Mouse (Mus musculus) midbrain, postnatal 0 days (tissue): ENCODE data around the gene Zbed3. TPM values are rescaled to one million over a fixed set of nuclear protein-coding genes. Genes with fewer than 3 reads are reported as not detected.

Source experiments
- ATAC-seq: fragments of 200-750 bp; cut with Nextera tagmentation; 2 replicates; pipeline ENCODE4 v1.8.0; 2017; ENCODE audit warnings: moderate number of reproducible peaks, mild to moderate bottlenecking, moderate TSS enrichment, moderate library complexity; ENCODE audit not compliant: low FRiP score
- DNase-seq: peaks from one replicate; pipeline ENCODE4 v3.0.0-alpha.2; 2015; ENCODE audit warnings: low spot score
- H3K27ac ChIP-seq: fragments of 300-500 bp; sonication (generic); 2 replicates; pipeline ENCODE4 v1.5.1; 2014; ENCODE audit warnings: low read depth, mild to moderate bottlenecking, low read length, mixed read lengths
- H3K27me3 ChIP-seq: fragments of 300-500 bp; sonication (generic); 2 replicates; pipeline ENCODE4 v1.6.1; 2014; ENCODE audit warnings: low read length, control low read depth, mixed read lengths; ENCODE audit not compliant: insufficient read depth
- H3K36me3 ChIP-seq: fragments of 300-500 bp; sonication (generic); 2 replicates; pipeline ENCODE4 v1.6.1; 2014; ENCODE audit warnings: low read length, control low read depth, mixed read lengths; ENCODE audit not compliant: insufficient read depth
- H3K4me1 ChIP-seq: fragments of 300-500 bp; sonication (generic); 2 replicates; pipeline ENCODE4 v1.6.1; 2014; ENCODE audit warnings: mild to moderate bottlenecking, control low read depth, antibody characterized with exemption, low read length, mixed read lengths; ENCODE audit not compliant: insufficient read depth
- H3K4me2 ChIP-seq: fragments of 300-500 bp; sonication (generic); 2 replicates; pipeline ENCODE4 v1.6.1; 2014; ENCODE audit warnings: low read depth, mild to moderate bottlenecking, low read length, mixed read lengths; ENCODE audit not compliant: poor library complexity, severe bottlenecking
- H3K4me3 ChIP-seq: fragments of 300-500 bp; sonication (generic); 2 replicates; pipeline ENCODE4 v1.5.1; 2014; ENCODE audit warnings: low read depth, mild to moderate bottlenecking, low read length, moderate library complexity
- H3K9ac ChIP-seq: fragments of 300-500 bp; sonication (generic); replicated peaks from 2 replicates; pipeline ENCODE4 v1.6.1; 2014; ENCODE audit warnings: mild to moderate bottlenecking, low read length, moderate library complexity, mixed read lengths; ENCODE audit not compliant: poor library complexity, severe bottlenecking
- H3K9me3 ChIP-seq: fragments of 300-500 bp; sonication (generic); 2 replicates; pipeline ENCODE4 v1.6.1; 2016; ENCODE audit warnings: low read length, control low read depth
- CTCF ChIP-seq: IDR thresholded peaks from 2 replicates; pipeline ENCODE4 v1.5.1; 2016; ENCODE audit warnings: antibody characterized with exemption, mild to moderate bottlenecking
- WGBS: fragments of 180-500 bp; shearing (Covaris S2); extraction: QIAGEN DNeasy Blood & Tissue Kit; methylation state at CpG from one replicate; pipeline ENCODE4 v1.1.7; 2014; 5-methylcytosine and 5-hydroxymethylcytosine counted together
- polyA plus RNA-seq: library from polyadenylated mRNA; unstranded; fragments of >200 nt; fragmentation: Nextera tagmentation; extraction: Ambion mirVana; gene quantifications from 2 replicates; pipeline ENCODE4 v1.2.1, GENCODE M21; 2015
- total RNA-seq: library from RNA; depleted of rRNA; stranded (reverse); fragments of >200 nt; gene quantifications from 2 replicates; pipeline ENCODE4 v1.2.3, GENCODE M21; 2014; rRNA removed

Zbed3 gene
- 17.7 and 23.8 TPM in 2 replicates for total RNA-seq
- 26.6 and 31.5 TPM in 2 replicates for polyA plus RNA-seq

DNA sequence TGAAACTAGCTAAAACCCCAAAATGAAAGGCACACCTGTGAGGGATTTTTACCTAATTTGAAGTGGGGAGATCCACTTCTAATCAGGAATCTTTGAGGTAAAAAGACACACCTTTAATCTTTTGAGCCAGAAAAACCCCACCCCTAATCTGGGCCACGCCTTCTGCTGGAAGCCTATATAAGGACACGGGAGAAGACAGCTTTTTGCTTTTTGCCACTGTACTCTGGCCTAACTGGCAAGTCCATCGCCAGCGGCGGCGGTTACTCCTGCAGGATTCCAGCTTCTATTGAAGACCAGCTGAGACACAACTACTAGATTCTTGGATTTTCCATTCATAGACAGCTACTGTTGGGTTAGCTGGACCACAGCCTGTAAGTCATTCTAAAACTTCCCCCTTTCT, at the start of gene Zbed3:
Gene Zbed3, plus strand, starts transcription at position 213 of the 400 bp plus-strand sequence.
- peak within 1 kb of the TSS; percentile 82 for H3K4me2 ChIP-seq
- H3K4me3 ChIP-seq = peak within 1 kb of the TSS; percentile 88
- peak within 1 kb of the TSS; percentile 98 for H3K27ac ChIP-seq
- TF ChIP-seq CTCF = no peak
- no peaks in the 10 kb centered on the region for H3K9me3 ChIP-seq
- no peak for DNase-seq
- peak within 1 kb of the TSS; percentile 100 for H3K9ac ChIP-seq
- 93% methylated on average over 6 of the region's 6 CpGs for WGBS
- H3K27me3 ChIP-seq = no peaks in the 10 kb centered on the region
- peaks cover 13% of the 10 kb centered on the region for H3K4me1 ChIP-seq
- no peaks in the 10 kb centered on the region for H3K36me3 ChIP-seq
- ATAC-seq = no peak

DNA sequence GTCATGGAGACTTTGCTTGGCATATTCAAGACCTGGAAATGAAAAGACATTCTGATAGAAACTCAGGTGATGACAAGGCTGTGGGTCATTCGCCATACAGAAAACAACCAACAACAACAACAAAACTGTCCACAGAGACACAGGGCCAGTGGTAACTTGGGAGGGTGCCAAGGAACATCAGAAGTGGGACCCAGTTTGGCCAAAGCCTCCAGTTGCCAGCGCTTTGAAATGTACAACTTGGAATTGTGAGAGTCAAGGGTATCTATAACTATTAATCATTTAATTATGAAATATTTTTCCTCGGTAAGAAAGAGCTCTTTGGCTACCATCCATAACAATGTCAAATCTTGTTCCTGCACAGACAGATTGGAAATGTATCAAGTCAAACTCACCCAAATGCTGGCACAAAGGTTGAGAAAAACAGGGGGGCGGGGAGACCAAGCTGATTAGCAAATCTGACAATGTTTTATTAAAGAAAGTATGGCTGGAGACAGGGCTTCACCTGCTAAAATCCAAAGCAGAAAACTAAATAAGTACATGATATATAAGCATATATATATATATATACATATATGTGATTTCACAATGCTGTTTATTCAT, 44.9 kb upstream of the Zbed3 start:
- Histone ChIP-seq H3K4me3 (no peak overlapping the region), H3K9me3 (no peaks in the 10 kb centered on the region), H3K4me2 (no peak overlapping the region), H3K27me3 (no peaks in the 10 kb centered on the region), H3K4me1 (no peaks in the 10 kb centered on the region), H3K9ac (no peak overlapping the region), H3K36me3 (no peaks in the 10 kb centered on the region), H3K27ac (no peak overlapping the region)
- no peak for TF ChIP-seq CTCF
- WGBS = 90% methylated on average over 4 of the region's 4 CpGs
- ATAC-seq (no peak), DNase-seq (no peak)

DNA sequence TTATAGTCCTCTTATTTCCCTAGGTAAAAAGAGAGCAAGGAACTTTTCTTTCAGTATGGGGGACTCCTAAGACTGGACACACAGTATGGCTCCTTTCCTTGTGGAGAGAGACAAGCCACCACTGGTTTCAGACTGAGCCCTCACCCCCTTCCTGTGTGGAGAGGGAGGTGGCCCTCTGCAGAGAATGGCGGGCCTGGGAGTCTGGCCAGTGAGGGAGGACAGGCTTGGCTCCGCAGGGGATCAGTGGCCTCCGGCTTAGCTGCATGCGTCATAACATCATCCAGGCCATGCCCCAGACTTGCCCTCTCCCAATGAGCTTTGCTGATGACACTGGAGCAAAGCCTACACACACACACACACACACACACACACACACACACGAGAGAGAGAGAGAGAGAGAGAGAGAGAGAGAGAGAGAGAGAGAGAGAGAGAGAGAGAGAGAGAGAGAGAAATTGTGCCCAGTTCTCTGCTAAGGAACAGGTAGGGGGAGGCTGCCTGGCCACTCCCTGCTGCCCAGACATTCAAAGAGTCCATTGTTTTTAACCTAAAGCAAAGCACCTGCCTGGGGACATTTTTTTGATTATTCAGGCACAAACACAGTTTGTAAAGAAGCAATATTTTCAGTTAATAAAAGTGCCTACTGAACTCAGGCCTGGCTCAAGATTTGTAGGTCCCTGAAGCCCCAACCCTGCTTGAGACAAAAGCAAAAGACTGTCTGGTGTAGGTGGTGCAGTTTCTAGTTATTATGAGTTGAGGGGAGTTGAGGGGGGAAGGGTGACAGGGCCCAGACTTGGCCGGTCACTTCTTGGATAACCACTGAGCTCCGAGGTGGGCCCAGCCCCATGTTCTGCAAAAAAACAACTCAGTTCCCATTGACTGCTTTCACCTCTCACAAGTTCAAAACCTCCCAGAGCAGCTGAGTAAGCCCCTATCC, 41.4 kb upstream of the Zbed3 start:
- Histone ChIP-seq H3K4me3 (no peak overlapping the region), H3K27ac (no peak overlapping the region), H3K4me1 (no peaks in the 10 kb centered on the region), H3K27me3 (no peaks in the 10 kb centered on the region), H3K9me3 (no peaks in the 10 kb centered on the region), H3K9ac (no peak overlapping the region), H3K4me2 (no peak overlapping the region), H3K36me3 (no peaks in the 10 kb centered on the region)
- WGBS = 35% methylated on average over 6 of the region's 7 CpGs
- DNase-seq = no peak
- no peak for ATAC-seq
- TF ChIP-seq CTCF = no peak

DNA sequence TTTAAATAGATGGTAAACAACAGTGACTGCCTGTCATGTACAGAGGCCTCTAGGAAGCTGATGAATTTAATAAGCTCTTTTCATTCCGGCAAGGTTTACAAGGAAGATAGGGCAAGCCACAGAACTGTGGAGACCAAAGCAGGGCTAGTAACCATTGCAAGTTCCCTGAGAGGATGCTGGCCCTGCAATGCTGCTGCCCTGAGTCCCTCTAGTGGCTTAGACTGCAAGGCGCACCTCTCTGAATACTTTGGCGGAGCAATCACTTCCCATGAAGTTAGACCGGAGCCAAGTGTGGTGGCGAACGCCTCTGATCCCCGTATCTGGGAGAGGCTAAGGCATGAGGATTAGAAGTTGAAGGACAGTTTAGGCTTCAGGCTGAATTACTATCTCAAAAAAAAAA, 36.4 kb upstream of the Zbed3 start:
- ATAC-seq (peak; percentile 74; the same call in 1 of the 2 replicates), DNase-seq (peak; percentile 91)
- no peaks in the 10 kb centered on the region for H3K36me3 ChIP-seq
- no peaks in the 10 kb centered on the region for H3K4me1 ChIP-seq
- H3K27me3 ChIP-seq = no peaks in the 10 kb centered on the region
- no peak overlapping the region for H3K27ac ChIP-seq
- H3K9me3 ChIP-seq = no peaks in the 10 kb centered on the region
- peak; percentile 95 for TF ChIP-seq CTCF
- H3K4me2 ChIP-seq = no peak overlapping the region
- H3K9ac ChIP-seq = no peak overlapping the region
- WGBS = 3% methylated on average over 7 of the region's 7 CpGs
- H3K4me3 ChIP-seq = no peak overlapping the region

DNA sequence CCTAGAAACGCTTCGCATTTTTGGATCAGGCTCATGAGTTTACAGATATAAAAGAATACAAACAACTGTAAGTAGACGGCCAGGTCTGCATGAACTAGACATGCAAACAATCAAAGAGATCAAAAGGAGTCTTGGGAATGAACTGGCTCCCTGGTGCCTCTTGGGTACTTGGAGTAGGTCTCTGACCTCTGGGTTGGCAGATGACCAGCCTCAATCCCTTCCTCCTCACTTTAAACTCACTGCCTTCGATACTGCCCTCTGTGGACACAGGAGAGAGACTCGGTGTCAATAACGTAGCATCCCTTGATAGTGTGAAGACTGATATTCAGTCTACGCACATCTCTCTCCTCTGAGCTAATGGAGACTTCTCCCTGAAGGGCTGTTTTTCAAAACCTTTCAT, 35.4 kb upstream of the Zbed3 start:
- no peak overlapping the region for H3K27ac ChIP-seq
- no peak overlapping the region for H3K4me2 ChIP-seq
- 0 out of 2 replicates have a peak, but pooled peaks have one; percentile 1 for TF ChIP-seq CTCF
- no peak overlapping the region for H3K4me3 ChIP-seq
- no peaks in the 10 kb centered on the region for H3K36me3 ChIP-seq
- H3K9me3 ChIP-seq = no peaks in the 10 kb centered on the region
- H3K4me1 ChIP-seq = no peaks in the 10 kb centered on the region
- ATAC-seq = no peak
- 78% methylated on average over 7 of the region's 7 CpGs for WGBS
- H3K9ac ChIP-seq = no peak overlapping the region
- H3K27me3 ChIP-seq = no peaks in the 10 kb centered on the region
- no peak for DNase-seq

DNA sequence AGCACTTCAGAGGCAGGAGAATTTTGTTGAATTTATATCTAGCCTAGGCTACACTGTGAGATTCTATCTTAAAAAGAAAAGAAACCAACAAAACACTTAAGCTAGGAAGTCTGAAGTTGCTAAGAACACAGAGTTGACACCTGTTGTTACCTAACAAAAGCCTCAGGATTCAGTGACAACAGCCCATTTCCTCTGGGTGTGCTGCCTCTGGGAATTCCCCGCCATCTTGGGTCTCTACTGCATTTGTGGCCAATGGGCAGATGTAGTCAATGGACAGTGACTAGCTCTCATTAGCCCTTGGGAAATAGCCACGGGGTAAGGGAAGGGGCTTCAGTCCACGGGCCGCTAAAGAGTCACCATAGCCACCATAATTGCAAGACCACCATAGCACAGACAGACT, 31.4 kb upstream of the Zbed3 start:
- no peak for DNase-seq
- Histone ChIP-seq H3K4me1 (no peaks in the 10 kb centered on the region), H3K27ac (no peak overlapping the region), H3K4me3 (no peak overlapping the region), H3K9ac (no peak overlapping the region), H3K4me2 (no peak overlapping the region), H3K36me3 (no peaks in the 10 kb centered on the region), H3K27me3 (no peaks in the 10 kb centered on the region), H3K9me3 (no peaks in the 10 kb centered on the region)
- ATAC-seq = no peak
- TF ChIP-seq CTCF = no peak
- WGBS = 62% methylated on average over 4 of the region's 4 CpGs
